Mouse (Mus musculus): ENCODE data around the gene Zfyve9.

DNA sequence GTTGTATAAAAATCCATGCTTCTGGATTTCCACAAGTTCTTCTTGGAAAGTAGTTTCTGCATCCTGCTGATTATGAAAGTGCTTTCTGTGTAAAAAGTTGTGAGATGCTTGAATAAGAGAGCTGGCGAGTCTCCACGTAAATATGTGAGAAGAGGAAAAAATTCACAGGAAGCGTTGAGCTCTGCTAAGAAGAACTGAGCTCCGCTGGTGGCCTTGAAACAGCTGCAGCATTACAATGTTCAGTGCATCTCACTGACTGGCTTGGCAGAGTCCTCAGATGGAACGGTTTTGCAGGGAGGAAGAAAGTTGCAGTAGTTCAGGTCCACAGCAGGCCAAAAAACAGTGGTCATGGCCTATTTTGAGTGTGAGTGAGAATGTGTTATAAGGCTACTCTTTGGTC, 72.4 kb downstream of the Zfyve9 start:
- TF ChIP-seq POLR2AphosphoS2 (IDR thresholded peaks at IDR 0.05; ENCODE audit: insufficient read length, low read depth), result no peak
- no peak for TF ChIP-seq SRF (IDR thresholded peaks at IDR 0.05; ENCODE audit: control insufficient read depth, insufficient read length, low read depth)
- TF ChIP-seq POLR2A (IDR thresholded peaks at IDR 0.05; ENCODE audit: insufficient read length, low read depth), result no peak
- TF ChIP-seq MAX (IDR thresholded peaks at IDR 0.05; ENCODE audit: low read depth), result no peak
- TF ChIP-seq TCF12 (IDR thresholded peaks at IDR 0.05; ENCODE audit: insufficient read depth, poor library complexity, severe bottlenecking), result no peak
- TF ChIP-seq MYOG (IDR thresholded peaks at IDR 0.05; ENCODE audit: control insufficient read depth in 1 of 3, insufficient read depth in 1 of 3, insufficient read length in 2 of 3, low read depth in 2 of 3), result no peak
- no peak for TF ChIP-seq MYOD1 (IDR thresholded peaks at IDR 0.05; ENCODE audit: control insufficient read depth in 1 of 3, insufficient read length in 2 of 3, low read depth in 2 of 3)
- no peak for TF ChIP-seq REST (IDR thresholded peaks at IDR 0.05; ENCODE audit: insufficient read depth, insufficient read length)
- no peak for TF ChIP-seq TCF3 (IDR thresholded peaks at IDR 0.05; ENCODE audit: insufficient read length, low read depth)
- no peak for TF ChIP-seq USF1 (IDR thresholded peaks at IDR 0.05; ENCODE audit: low read depth)
- no peak for TF ChIP-seq E2F4 (IDR thresholded peaks at IDR 0.05; ENCODE audit: insufficient read depth)
- no peak for TF ChIP-seq CEBPB (IDR thresholded peaks at IDR 0.05; ENCODE audit: insufficient read depth, poor library complexity, severe bottlenecking)

Data from myocyte (in vitro differentiated cells).